Mouse (Mus musculus) heart, postnatal 0 days (tissue): ENCODE measurements around the gene Evl. TPM values are rescaled to one million over a fixed set of nuclear protein-coding genes. Genes with fewer than 3 reads are reported as not detected.

ENCODE experiments used
- ATAC-seq: fragments of 200-750 bp; cut with Nextera tagmentation; 2 replicates; pipeline ENCODE4 v1.8.0; 2017; ENCODE audit warnings: low read depth, moderate number of reproducible peaks, moderate library complexity; ENCODE audit not compliant: insufficient read depth
- DNase-seq: peaks from one replicate; pipeline ENCODE4 v3.0.0-alpha.2; 2016; ENCODE audit warnings: low spot score
- H3K27ac ChIP-seq: fragments of 300-500 bp; sonication (generic); 2 replicates; pipeline ENCODE4 v1.5.1; 2014; ENCODE audit warnings: low read depth, mild to moderate bottlenecking
- H3K27me3 ChIP-seq: fragments of 300-500 bp; sonication (generic); 2 replicates; pipeline ENCODE4 v1.6.1; 2014; ENCODE audit warnings: low read length, mixed read lengths; ENCODE audit not compliant: control insufficient read depth, insufficient read depth
- H3K36me3 ChIP-seq: fragments of 300-500 bp; sonication (generic); replicated peaks from 2 replicates; pipeline ENCODE4 v1.6.1; 2014; ENCODE audit warnings: low read length, mixed read lengths; ENCODE audit not compliant: control insufficient read depth, insufficient read depth
- H3K4me1 ChIP-seq: fragments of 300-500 bp; sonication (generic); 2 replicates; pipeline ENCODE4 v1.6.1; 2014; ENCODE audit warnings: antibody characterized with exemption; ENCODE audit not compliant: control insufficient read depth, insufficient read depth
- H3K4me2 ChIP-seq: fragments of 300-500 bp; sonication (generic); 2 replicates; pipeline ENCODE4 v1.6.1; 2014; ENCODE audit warnings: low read depth, mild to moderate bottlenecking, low read length, moderate library complexity
- H3K4me3 ChIP-seq: fragments of 300-500 bp; sonication (generic); 2 replicates; pipeline ENCODE4 v1.5.1; 2014; ENCODE audit warnings: low read depth, low read length
- H3K9ac ChIP-seq: fragments of 300-500 bp; sonication (generic); replicated peaks from 2 replicates; pipeline ENCODE4 v1.6.1; 2014; ENCODE audit warnings: low read depth, low read length, mixed read lengths
- H3K9me3 ChIP-seq: fragments of 300-500 bp; sonication (generic); replicated peaks from 2 replicates; pipeline ENCODE4 v1.6.1; 2016; ENCODE audit warnings: low read length; ENCODE audit not compliant: control insufficient read depth
- CTCF ChIP-seq: IDR thresholded peaks from 2 replicates; pipeline ENCODE4 v1.5.1; 2016; ENCODE audit warnings: antibody characterized with exemption, control low read depth, low read depth
- EP300 ChIP-seq: IDR thresholded peaks from 2 replicates; pipeline ENCODE4 v1.6.1; 2016; ENCODE audit warnings: antibody characterized with exemption, low read depth
- WGBS: fragments of 180-500 bp; shearing (Covaris S2); extraction: QIAGEN DNeasy Blood & Tissue Kit; methylation state at CpG from one replicate; pipeline ENCODE4 v1.1.7; 2014; 5-methylcytosine and 5-hydroxymethylcytosine counted together
- polyA plus RNA-seq: library from polyadenylated mRNA; unstranded; fragments of >200 nt; fragmentation: Nextera tagmentation; extraction: Ambion mirVana; gene quantifications from 2 replicates; pipeline ENCODE4 v1.2.1, GENCODE M21; 2015
- total RNA-seq: library from RNA; depleted of rRNA; stranded (reverse); fragments of >200 nt; gene quantifications from 2 replicates; pipeline ENCODE4 v1.2.3, GENCODE M21; 2014; ENCODE audit warnings: low replicate concordance

Gene Evl
- total and polyA plus RNA-seq, 2 experiments from 2014 or later = 26.6 to 39.5 TPM

- no peak overlapping the region for H3K27ac ChIP-seq
- H3K4me1 ChIP-seq = no peaks in the 10 kb centered on the region
- ATAC-seq (no peak), DNase-seq (no peak)
- no peaks in the 10 kb centered on the region for H3K9me3 ChIP-seq
- no peak overlapping the region for H3K4me3 ChIP-seq
- TF ChIP-seq CTCF (no peak), EP300 (no peak)
- H3K36me3 ChIP-seq = peaks cover 55% of the 10 kb centered on the region
- no peak overlapping the region for H3K9ac ChIP-seq
- H3K4me2 ChIP-seq = no peak overlapping the region
- no peaks in the 10 kb centered on the region for H3K27me3 ChIP-seq
- 62% methylated on average over 8 of the region's 8 CpGs for WGBS
These were observed 35.1 kb upstream of the Evl start for GRCm38 (mm10) chr12:108519374-108519773.

- H3K27me3 ChIP-seq = no peaks in the 10 kb centered on the region
- peak; percentile 30; the same call in 1 of the 2 replicates for ATAC-seq
- no peaks in the 10 kb centered on the region for H3K4me1 ChIP-seq
- no peak overlapping the region for H3K27ac ChIP-seq
- TF ChIP-seq EP300 = no peak
- TF ChIP-seq CTCF = peak; percentile 62
- H3K9ac ChIP-seq = no peak overlapping the region
- no peak overlapping the region for H3K4me3 ChIP-seq
- 44% methylated on average over 8 of the region's 8 CpGs for WGBS
- H3K36me3 ChIP-seq = peaks cover 35% of the 10 kb centered on the region
- no peak for DNase-seq
- H3K9me3 ChIP-seq = no peaks in the 10 kb centered on the region
- H3K4me2 ChIP-seq = no peak overlapping the region
These were observed 25.3 kb upstream of the Evl start for GRCm38 (mm10) chr12:108529214-108529613.

- no peak for ATAC-seq
- no peak for TF ChIP-seq EP300
- no peak overlapping the region for H3K4me2 ChIP-seq
- H3K4me3 ChIP-seq = no peak overlapping the region
- no peaks in the 10 kb centered on the region for H3K9me3 ChIP-seq
- 72% methylated on average over 11 of the region's 11 CpGs for WGBS
- H3K9ac ChIP-seq = no peak overlapping the region
- DNase-seq = peak; percentile 23
- no peak overlapping the region for H3K27ac ChIP-seq
- H3K27me3 ChIP-seq = no peaks in the 10 kb centered on the region
- no peaks in the 10 kb centered on the region for H3K4me1 ChIP-seq
- H3K36me3 ChIP-seq = peaks cover 58% of the 10 kb centered on the region
These were observed 20.0 kb upstream of the Evl start for GRCm38 (mm10) chr12:108534484-108534883.

- no peak for TF ChIP-seq EP300
- TF ChIP-seq CTCF = peak; percentile 40
- WGBS = 71% methylated on average over 10 of the region's 10 CpGs
- Histone ChIP-seq H3K4me1 (no peaks in the 10 kb centered on the region), H3K36me3 (peaks cover 43% of the 10 kb centered on the region), H3K9ac (no peak overlapping the region), H3K27ac (no peak overlapping the region), H3K9me3 (no peaks in the 10 kb centered on the region), H3K4me3 (no peak overlapping the region), H3K27me3 (no peaks in the 10 kb centered on the region), H3K4me2 (no peak overlapping the region)
- ATAC-seq (no peak), DNase-seq (no peak)
These were observed 18.1 kb upstream of the Evl start for GRCm38 (mm10) chr12:108536461-108536860.

GRCm38 (mm10) chr12:108541088-108541487 is 13.4 kb upstream of the Evl start:
- ATAC-seq (0 out of 2 replicates have a peak, but pooled peaks have one; percentile 20), DNase-seq (no peak)
- H3K4me3 ChIP-seq = no peak overlapping the region
- no peak overlapping the region for H3K27ac ChIP-seq
- no peak overlapping the region for H3K9ac ChIP-seq
- H3K4me1 ChIP-seq = peaks cover 9% of the 10 kb centered on the region; the same call in 1 of the 2 replicates
- no peaks in the 10 kb centered on the region for H3K9me3 ChIP-seq
- 21% methylated on average over 6 of the region's 6 CpGs for WGBS
- TF ChIP-seq EP300 (no peak), CTCF (peak; percentile 81)
- H3K4me2 ChIP-seq = no peak overlapping the region
- peaks cover 30% of the 10 kb centered on the region for H3K36me3 ChIP-seq
- no peaks in the 10 kb centered on the region for H3K27me3 ChIP-seq

- Histone ChIP-seq H3K9me3 (no peaks in the 10 kb centered on the region), H3K36me3 (no peaks in the 10 kb centered on the region), H3K4me3 (no peak overlapping the region), H3K27ac (peak overlapping the region; percentile 46; the same call in 1 of the 2 replicates), H3K4me2 (peak overlapping the region; percentile 17), H3K9ac (no peak overlapping the region), H3K27me3 (no peaks in the 10 kb centered on the region), H3K4me1 (peaks cover 19% of the 10 kb centered on the region; the same call in 1 of the 2 replicates)
- TF ChIP-seq EP300 = no peak
- TF ChIP-seq CTCF = no peak
- 12% methylated on average over 10 of the region's 10 CpGs for WGBS
- DNase-seq (peak; percentile 39), ATAC-seq (peak; percentile 67)
These were observed 7.9 kb upstream of the Evl start for GRCm38 (mm10) chr12:108546508-108547153.
